Mouse (Mus musculus) lung, postnatal 0 days (tissue): Measurements from ENCODE around the gene Tor1b. TPM values are rescaled to one million over a fixed set of nuclear protein-coding genes. Genes with fewer than 3 reads are reported as not detected.
A peak's percentile ranks its signal among the peaks of the same experiment; 100 is the strongest.
"Not testable (repeated sequence)": the region's sequence is repeated elsewhere in the genome, so short reads cannot be mapped to it uniquely, and the experiment has no call there.

Experiments used
- ATAC-seq: fragments of 200-750 bp; cut with Nextera tagmentation; 2 replicates; pipeline ENCODE4 v1.8.0; 2017; ENCODE audit warnings: moderate library complexity
- DNase-seq: peaks from one replicate; pipeline ENCODE4 v3.0.0-alpha.2; 2016; ENCODE audit warnings: low spot score
- H3K27ac ChIP-seq: fragments of 300-500 bp; sonication (generic); 2 replicates; pipeline ENCODE4 v1.5.1; 2014; ENCODE audit warnings: antibody characterized with exemption, mild to moderate bottlenecking, low read length, mixed read lengths
- H3K27me3 ChIP-seq: fragments of 300-500 bp; sonication (generic); replicated peaks from 2 replicates; pipeline ENCODE4 v1.6.1; 2014; ENCODE audit warnings: low read length, mixed read lengths; ENCODE audit not compliant: insufficient read depth
- H3K36me3 ChIP-seq: fragments of 300-500 bp; sonication (generic); 2 replicates; pipeline ENCODE4 v1.6.1; 2014; ENCODE audit warnings: low read length, mixed read lengths; ENCODE audit not compliant: insufficient read depth
- H3K4me1 ChIP-seq: fragments of 300-500 bp; sonication (generic); 2 replicates; pipeline ENCODE4 v1.6.1; 2014; ENCODE audit warnings: antibody characterized with exemption, low read depth, low read length, mixed read lengths; ENCODE audit not compliant: insufficient read depth
- H3K4me2 ChIP-seq: fragments of 300-500 bp; sonication (generic); replicated peaks from 2 replicates; pipeline ENCODE4 v1.6.1; 2014; ENCODE audit warnings: low read depth, mild to moderate bottlenecking, low read length, moderate library complexity, mixed read lengths
- H3K4me3 ChIP-seq: fragments of 300-500 bp; sonication (generic); 2 replicates; pipeline ENCODE4 v1.5.1; 2014; ENCODE audit warnings: low read depth, low read length
- H3K9ac ChIP-seq: fragments of 300-500 bp; sonication (generic); replicated peaks from 2 replicates; pipeline ENCODE4 v1.6.1; 2014; ENCODE audit warnings: low read depth, mild to moderate bottlenecking
- H3K9me3 ChIP-seq: fragments of 300-500 bp; sonication (generic); 2 replicates; pipeline ENCODE4 v1.6.1; 2016; ENCODE audit warnings: low read length, mixed read lengths
- CTCF ChIP-seq: IDR thresholded peaks from 2 replicates; pipeline ENCODE4 v1.5.1; 2016; ENCODE audit warnings: antibody characterized with exemption, mild to moderate bottlenecking
- EP300 ChIP-seq: IDR thresholded peaks from 2 replicates; pipeline ENCODE4 v1.6.1; 2016; ENCODE audit warnings: antibody characterized with exemption, mild to moderate bottlenecking, control low read depth
- WGBS: fragments of 180-500 bp; shearing (Covaris S2); extraction: QIAGEN DNeasy Blood & Tissue Kit; methylation state at CpG from one replicate; pipeline ENCODE4 v1.1.7; 2014; 5-methylcytosine and 5-hydroxymethylcytosine counted together
- polyA plus RNA-seq: library from polyadenylated mRNA; unstranded; fragments of >200 nt; fragmentation: Nextera tagmentation; extraction: Ambion mirVana; gene quantifications from 2 replicates; pipeline ENCODE4 v1.2.1, GENCODE M21; 2015

Tor1b gene
- polyA plus RNA-seq, 1 experiment from 2014 or later: 23.3 TPM

- Histone ChIP-seq H3K9ac (no peak overlapping the region), H3K4me1 (no peaks in the 10 kb centered on the region), H3K4me2 (no peak overlapping the region), H3K36me3 (no peaks in the 10 kb centered on the region), H3K4me3 (no peak overlapping the region), H3K27me3 (no peaks in the 10 kb centered on the region), H3K27ac (no peak overlapping the region), H3K9me3 (no peaks in the 10 kb centered on the region)
- DNase-seq (no peak), ATAC-seq (no peak)
- 70% methylated on average over 3 of the region's 3 CpGs for WGBS
- TF ChIP-seq CTCF: no peak
- TF ChIP-seq EP300: no peak
These were observed 16.0 kb upstream of the Tor1b start for GRCm38 (mm10) chr2:30936808-30937207.

- no peaks in the 10 kb centered on the region for H3K9me3 ChIP-seq
- 42% methylated on average over 8 of the region's 8 CpGs for WGBS
These were observed 15.0 kb upstream of the Tor1b start for GRCm38 (mm10) chr2:30937731-30938130.

DNA sequence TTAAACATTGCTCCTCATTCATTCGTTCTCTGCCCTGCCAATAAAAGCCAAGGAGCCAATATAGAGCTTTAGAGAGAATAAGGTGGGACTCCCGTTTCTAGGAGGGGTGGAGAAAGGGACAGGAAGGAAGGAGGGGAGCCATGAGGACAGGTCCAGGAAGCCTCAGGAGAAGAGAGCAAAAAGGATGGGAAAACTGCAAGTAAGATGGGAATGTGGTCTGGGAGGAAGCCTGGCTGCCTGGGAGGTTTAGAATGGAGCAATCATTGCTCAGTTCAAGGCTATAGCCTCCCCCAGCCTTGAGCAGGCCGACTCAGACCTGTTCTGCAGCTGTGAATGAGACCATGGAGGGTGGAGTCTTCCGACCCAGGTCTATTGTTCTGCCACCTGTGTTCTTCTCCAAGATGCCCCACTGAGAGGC is 14.2 kb upstream of the Tor1b start:
- H3K27ac ChIP-seq: no peak overlapping the region
- H3K4me2 ChIP-seq: no peak overlapping the region
- no peak for ATAC-seq
- WGBS: 34% methylated on average over 4 of the region's 4 CpGs
- DNase-seq: no peak
- no peaks in the 10 kb centered on the region for H3K4me1 ChIP-seq
- TF ChIP-seq CTCF (no peak), EP300 (no peak)
- H3K9ac ChIP-seq: no peak overlapping the region
- no peaks in the 10 kb centered on the region for H3K9me3 ChIP-seq
- no peaks in the 10 kb centered on the region for H3K27me3 ChIP-seq
- H3K4me3 ChIP-seq: no peak overlapping the region
- H3K36me3 ChIP-seq: no peaks in the 10 kb centered on the region

More at GRCm38 (mm10) chr2:30937731-30938130, 15.0 kb upstream of the Tor1b start:
- Histone ChIP-seq H3K27ac (no peak overlapping the region), H3K4me2 (no peak overlapping the region), H3K9ac (no peak overlapping the region), H3K4me3 (no peak overlapping the region), H3K36me3 (no peaks in the 10 kb centered on the region), H3K4me1 (no peaks in the 10 kb centered on the region), H3K27me3 (no peaks in the 10 kb centered on the region)
- ATAC-seq: peak; percentile 51
- no peak for DNase-seq
- no peak for TF ChIP-seq CTCF
- TF ChIP-seq EP300: no peak

DNA sequence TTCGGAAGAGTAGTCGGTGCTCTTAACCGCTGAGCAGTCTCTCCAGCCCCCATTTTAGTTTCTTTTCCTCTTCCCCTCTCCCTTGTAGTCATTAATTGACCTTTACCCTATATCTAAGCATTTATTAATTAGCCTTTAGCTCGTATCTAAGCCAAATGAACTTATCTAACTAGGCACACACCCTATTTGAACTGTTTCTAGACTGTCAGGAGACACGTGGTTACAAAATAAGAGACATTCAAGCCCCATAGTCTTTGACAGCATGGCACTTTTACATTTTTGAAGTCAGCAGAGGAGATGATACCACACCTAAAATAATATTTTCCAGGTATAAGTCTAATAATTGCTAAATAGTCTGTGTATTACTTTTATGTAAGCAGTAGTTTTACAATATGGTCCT is 11.2 kb upstream of the Tor1b start:
- H3K4me1 ChIP-seq: no peaks in the 10 kb centered on the region
- no peak overlapping the region for H3K9ac ChIP-seq
- H3K4me3 ChIP-seq: no peak overlapping the region
- 81% methylated on average over 5 of the region's 5 CpGs for WGBS
- DNase-seq (no peak), ATAC-seq (no peak)
- H3K9me3 ChIP-seq: no peaks in the 10 kb centered on the region
- H3K27me3 ChIP-seq: no peaks in the 10 kb centered on the region
- TF ChIP-seq CTCF (no peak), EP300 (no peak)
- no peaks in the 10 kb centered on the region for H3K36me3 ChIP-seq
- H3K27ac ChIP-seq: no peak overlapping the region
- no peak overlapping the region for H3K4me2 ChIP-seq

DNA sequence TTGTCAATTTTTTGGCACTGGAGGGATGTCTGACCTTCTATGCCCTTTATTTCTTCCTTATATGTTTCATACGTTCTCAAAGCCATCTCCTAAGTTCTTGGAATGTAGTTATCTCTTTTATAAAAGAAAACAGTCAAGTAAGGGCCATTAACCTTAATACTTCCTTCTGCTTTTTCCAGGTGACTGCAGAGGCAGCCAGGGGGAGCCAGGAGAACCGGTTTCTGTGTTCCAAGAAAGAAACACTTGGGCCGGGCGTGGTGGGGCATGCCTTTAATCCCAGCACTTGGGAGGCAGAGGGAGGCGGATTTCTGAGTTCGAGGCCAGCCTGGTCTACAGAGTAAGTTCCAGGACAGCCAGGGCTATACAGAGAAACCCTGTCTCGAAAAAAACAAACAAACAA is 10.6 kb upstream of the Tor1b start:
- ATAC-seq, H3K27me3 ChIP-seq, H3K9ac ChIP-seq, H3K9me3 ChIP-seq, H3K36me3 ChIP-seq, DNase-seq, H3K4me1 ChIP-seq, H3K4me3 ChIP-seq, H3K27ac ChIP-seq, H3K4me2 ChIP-seq: not testable (repeated sequence)
- peak; percentile 28; the same call in 1 of the 2 replicates for TF ChIP-seq CTCF
- 34% methylated on average over 7 of the region's 7 CpGs for WGBS

GRCm38 (mm10) chr2:30942603-30943011 is 10.2 kb upstream of the Tor1b start:
- Histone ChIP-seq H3K27ac (no peak overlapping the region), H3K4me1 (no peaks in the 10 kb centered on the region), H3K4me3 (peak overlapping the region; percentile 40), H3K9ac (no peak overlapping the region), H3K27me3 (no peaks in the 10 kb centered on the region), H3K9me3 (no peaks in the 10 kb centered on the region), H3K4me2 (peak overlapping the region; percentile 52), H3K36me3 (no peaks in the 10 kb centered on the region)
- peak; percentile 95 for DNase-seq
- WGBS: 17% methylated on average over 16 of the region's 16 CpGs
- TF ChIP-seq CTCF (peak; percentile 95), EP300 (no peak)
- peak; percentile 86 for ATAC-seq

GRCm38 (mm10) chr2:30952457-30952823 is 319 bp upstream of the Tor1b start:
- H3K36me3 ChIP-seq: peaks cover 13% of the 10 kb centered on the region; the same call in 1 of the 2 replicates
- H3K27ac ChIP-seq: peak overlapping the region; percentile 85; the same call in 1 of the 2 replicates
- DNase-seq: no peak
- H3K4me3 ChIP-seq: peak overlapping the region; percentile 71
- H3K9me3 ChIP-seq: no peaks in the 10 kb centered on the region
- H3K9ac ChIP-seq: peak overlapping the region; percentile 75; the same call in 1 of the 2 replicates
- peaks cover 13% of the 10 kb centered on the region for H3K4me1 ChIP-seq
- peak overlapping the region; percentile 95 for H3K4me2 ChIP-seq
- no peaks in the 10 kb centered on the region for H3K27me3 ChIP-seq
- no peak for TF ChIP-seq EP300
- TF ChIP-seq CTCF: no peak
- WGBS: 21% methylated on average over 5 of the region's 5 CpGs
- no peak for ATAC-seq
